Mouse (Mus musculus) embryonic facial prominence, embryonic 15.5 days (tissue): Measurements from ENCODE around the gene Umad1. TPM values are rescaled to one million over a fixed set of nuclear protein-coding genes. Genes with fewer than 3 reads are reported as not detected.

Experiments
- ATAC-seq: fragments of 200-750 bp; cut with Nextera tagmentation; 2 replicates; pipeline ENCODE4 v1.8.0; 2017; ENCODE audit warnings: low read depth, moderate TSS enrichment; ENCODE audit not compliant: insufficient number of reproducible peaks, low FRiP score, low TSS enrichment
- H3K27ac ChIP-seq: fragments of 300-500 bp; sonication (generic); replicated peaks from 2 replicates; pipeline ENCODE4 v1.5.1; 2015; ENCODE audit warnings: mild to moderate bottlenecking, inconsistent platforms
- H3K27me3 ChIP-seq: fragments of 300-500 bp; sonication (generic); 2 replicates; pipeline ENCODE4 v1.6.1; 2015; ENCODE audit warnings: inconsistent platforms
- H3K36me3 ChIP-seq: fragments of 300-500 bp; sonication (generic); 2 replicates; pipeline ENCODE4 v1.6.1; 2015; ENCODE audit warnings: mild to moderate bottlenecking, inconsistent platforms
- H3K4me1 ChIP-seq: fragments of 300-500 bp; sonication (generic); 2 replicates; pipeline ENCODE4 v1.6.1; 2015; ENCODE audit warnings: inconsistent platforms
- H3K4me2 ChIP-seq: fragments of 300-500 bp; sonication (generic); replicated peaks from 2 replicates; pipeline ENCODE4 v1.6.1; 2015; ENCODE audit warnings: mild to moderate bottlenecking, inconsistent platforms
- H3K4me3 ChIP-seq: fragments of 300-500 bp; sonication (generic); replicated peaks from 2 replicates; pipeline ENCODE4 v1.5.1; 2015; ENCODE audit warnings: mild to moderate bottlenecking, inconsistent platforms
- H3K9ac ChIP-seq: fragments of 300-500 bp; sonication (generic); 2 replicates; pipeline ENCODE4 v1.6.1; 2015; ENCODE audit warnings: inconsistent platforms
- H3K9me3 ChIP-seq: fragments of 300-500 bp; sonication (generic); replicated peaks from 2 replicates; pipeline ENCODE4 v1.6.1; 2016; ENCODE audit warnings: inconsistent platforms
- WGBS: fragments of 180-500 bp; shearing (Covaris S2); methylation state at CpG from one replicate; pipeline ENCODE4 v1.1.7; 2015; 5-methylcytosine and 5-hydroxymethylcytosine counted together
- polyA plus RNA-seq: library from polyadenylated mRNA; unstranded; fragments of >200 nt; fragmentation: Nextera tagmentation; extraction: Ambion mirVana; gene quantifications from 2 replicates; pipeline ENCODE4 v1.2.1, GENCODE M21; 2015

Umad1 gene
- polyA plus RNA-seq, 1 experiment from 2014 or later: 18.2 TPM

DNA sequence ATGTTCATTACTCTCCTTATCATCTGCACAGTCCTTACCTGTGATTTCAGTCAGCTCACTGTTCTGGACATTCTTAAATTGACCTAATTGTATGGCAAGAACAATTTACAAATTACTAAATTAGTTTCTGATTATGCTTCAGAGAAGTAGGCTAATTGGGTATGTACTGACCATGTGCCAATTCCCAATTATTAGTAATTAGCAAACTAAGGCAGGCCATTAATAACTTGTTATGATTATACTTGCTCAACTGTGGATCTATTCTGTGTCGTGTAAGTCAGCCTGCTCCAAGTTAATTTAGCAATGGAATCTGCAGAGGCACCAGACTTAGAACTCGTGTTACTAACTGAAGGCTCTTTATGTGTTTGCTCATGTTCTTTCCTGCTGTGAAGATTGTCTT lies 114.0 kb downstream of the Umad1 start:
- no peak overlapping the region for H3K27ac ChIP-seq
- no peak overlapping the region for H3K9ac ChIP-seq
- H3K27me3 ChIP-seq: no peaks in the 10 kb centered on the region
- H3K4me2 ChIP-seq: no peak overlapping the region
- H3K9me3 ChIP-seq: no peaks in the 10 kb centered on the region
- no peak for ATAC-seq
- H3K4me3 ChIP-seq: no peak overlapping the region
- H3K4me1 ChIP-seq: no peaks in the 10 kb centered on the region
- 55% methylated on average over 2 of the region's 2 CpGs for WGBS
- peaks cover 5% of the 10 kb centered on the region for H3K36me3 ChIP-seq

GRCm38 (mm10) chr6:8373851-8374250 lies 114.8 kb downstream of the Umad1 start:
- Histone ChIP-seq H3K4me3 (no peak overlapping the region), H3K9ac (no peak overlapping the region), H3K9me3 (no peaks in the 10 kb centered on the region), H3K4me2 (no peak overlapping the region), H3K4me1 (no peaks in the 10 kb centered on the region), H3K27me3 (no peaks in the 10 kb centered on the region), H3K27ac (no peak overlapping the region), H3K36me3 (peaks cover 5% of the 10 kb centered on the region)
- 52% methylated on average over 8 of the region's 8 CpGs for WGBS
- no peak for ATAC-seq

DNA sequence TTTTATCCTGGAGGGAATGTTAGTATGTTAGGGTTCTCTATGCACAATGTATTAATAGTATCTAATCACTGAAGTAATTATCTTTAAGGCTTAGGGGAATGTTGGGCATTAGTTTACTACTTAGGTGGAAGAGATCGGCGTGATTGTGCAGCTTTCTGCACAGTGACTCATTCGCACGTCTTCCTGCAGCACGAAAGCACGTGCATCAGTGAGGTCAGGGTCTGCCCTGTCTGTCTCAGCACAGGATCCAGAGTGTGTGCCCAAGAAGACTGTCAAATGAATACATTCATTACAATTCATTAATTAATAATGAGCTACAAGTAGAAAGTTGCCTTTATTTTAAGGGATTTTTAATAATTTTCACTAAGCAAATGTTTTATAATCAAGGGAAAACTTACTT lies 115.2 kb downstream of the Umad1 start:
- Histone ChIP-seq H3K9ac (no peak overlapping the region), H3K27me3 (no peaks in the 10 kb centered on the region), H3K4me1 (no peaks in the 10 kb centered on the region), H3K4me3 (no peak overlapping the region), H3K36me3 (peaks cover 5% of the 10 kb centered on the region), H3K27ac (no peak overlapping the region), H3K4me2 (no peak overlapping the region), H3K9me3 (no peaks in the 10 kb centered on the region)
- WGBS: 77% methylated on average over 6 of the region's 6 CpGs
- no peak for ATAC-seq

- Histone ChIP-seq H3K4me2 (no peak overlapping the region), H3K9me3 (no peaks in the 10 kb centered on the region), H3K36me3 (peaks cover 5% of the 10 kb centered on the region), H3K27me3 (no peaks in the 10 kb centered on the region), H3K27ac (no peak overlapping the region), H3K9ac (no peak overlapping the region), H3K4me3 (no peak overlapping the region), H3K4me1 (no peaks in the 10 kb centered on the region)
- WGBS: 87% methylated on average over 4 of the region's 4 CpGs
- no peak for ATAC-seq
These were observed 115.6 kb downstream of the Umad1 start for GRCm38 (mm10) chr6:8374712-8375111.

DNA sequence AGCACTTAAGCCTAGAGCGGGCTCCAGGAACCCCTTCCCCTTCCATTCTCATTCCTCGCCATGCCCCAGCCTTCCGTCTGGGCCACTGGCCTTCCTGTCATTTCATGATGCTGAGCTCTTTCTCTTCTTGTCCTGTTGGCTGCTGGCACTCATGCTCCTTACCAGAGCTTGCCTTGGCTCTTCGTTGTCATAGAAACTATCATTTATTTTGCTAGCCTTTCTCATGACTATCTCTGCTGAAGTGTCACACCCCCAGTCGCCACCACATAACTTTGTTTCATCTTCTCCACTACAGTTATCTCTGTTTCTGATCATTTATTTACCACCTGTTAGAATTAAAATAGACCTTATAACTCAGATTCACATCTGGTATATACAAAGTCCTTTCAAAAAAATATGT lies 117.3 kb downstream of the Umad1 start:
- Histone ChIP-seq H3K4me2 (no peak overlapping the region), H3K27me3 (no peaks in the 10 kb centered on the region), H3K4me1 (no peaks in the 10 kb centered on the region), H3K4me3 (no peak overlapping the region), H3K27ac (no peak overlapping the region), H3K36me3 (peaks cover 5% of the 10 kb centered on the region), H3K9me3 (no peaks in the 10 kb centered on the region), H3K9ac (no peak overlapping the region)
- no peak for ATAC-seq
- whole genome bisulfite sequencing: 93% methylated on average over 5 of the region's 5 CpGs

- Histone ChIP-seq H3K4me2 (no peak overlapping the region), H3K27ac (no peak overlapping the region), H3K27me3 (no peaks in the 10 kb centered on the region), H3K36me3 (peaks cover 5% of the 10 kb centered on the region), H3K9me3 (no peaks in the 10 kb centered on the region), H3K4me3 (no peak overlapping the region), H3K9ac (no peak overlapping the region), H3K4me1 (no peaks in the 10 kb centered on the region)
- 92% methylated on average over 8 of the region's 8 CpGs for WGBS
- ATAC-seq: no peak
These were observed 118.6 kb downstream of the Umad1 start for GRCm38 (mm10) chr6:8377667-8378066.

- no peaks in the 10 kb centered on the region for H3K9me3 ChIP-seq
- H3K27ac ChIP-seq: no peak overlapping the region
- ATAC-seq: no peak
- H3K4me1 ChIP-seq: no peaks in the 10 kb centered on the region
- H3K4me3 ChIP-seq: no peak overlapping the region
- no peaks in the 10 kb centered on the region for H3K36me3 ChIP-seq
- H3K4me2 ChIP-seq: no peak overlapping the region
- WGBS: 96% methylated on average over 2 of the region's 2 CpGs
- no peaks in the 10 kb centered on the region for H3K27me3 ChIP-seq
- no peak overlapping the region for H3K9ac ChIP-seq
These were observed 130.2 kb downstream of the Umad1 start for GRCm38 (mm10) chr6:8389307-8389706.

GRCm38 (mm10) chr6:8390296-8390695 lies 131.2 kb downstream of the Umad1 start:
- no peaks in the 10 kb centered on the region for H3K36me3 ChIP-seq
- no peak overlapping the region for H3K4me2 ChIP-seq
- no peaks in the 10 kb centered on the region for H3K4me1 ChIP-seq
- H3K9ac ChIP-seq: no peak overlapping the region
- no peaks in the 10 kb centered on the region for H3K27me3 ChIP-seq
- 91% methylated on average over 6 of the region's 6 CpGs for WGBS
- no peak overlapping the region for H3K4me3 ChIP-seq
- no peaks in the 10 kb centered on the region for H3K9me3 ChIP-seq
- H3K27ac ChIP-seq: no peak overlapping the region
- no peak for ATAC-seq

- no peaks in the 10 kb centered on the region for H3K9me3 ChIP-seq
- WGBS: 80% methylated on average over 2 of the region's 2 CpGs
- H3K4me1 ChIP-seq: no peaks in the 10 kb centered on the region
- no peak for ATAC-seq
- no peak overlapping the region for H3K9ac ChIP-seq
- no peaks in the 10 kb centered on the region for H3K36me3 ChIP-seq
- no peak overlapping the region for H3K27ac ChIP-seq
- no peaks in the 10 kb centered on the region for H3K27me3 ChIP-seq
- no peak overlapping the region for H3K4me2 ChIP-seq
- no peak overlapping the region for H3K4me3 ChIP-seq
These were observed 131.8 kb downstream of the Umad1 start for GRCm38 (mm10) chr6:8390935-8391334.

DNA sequence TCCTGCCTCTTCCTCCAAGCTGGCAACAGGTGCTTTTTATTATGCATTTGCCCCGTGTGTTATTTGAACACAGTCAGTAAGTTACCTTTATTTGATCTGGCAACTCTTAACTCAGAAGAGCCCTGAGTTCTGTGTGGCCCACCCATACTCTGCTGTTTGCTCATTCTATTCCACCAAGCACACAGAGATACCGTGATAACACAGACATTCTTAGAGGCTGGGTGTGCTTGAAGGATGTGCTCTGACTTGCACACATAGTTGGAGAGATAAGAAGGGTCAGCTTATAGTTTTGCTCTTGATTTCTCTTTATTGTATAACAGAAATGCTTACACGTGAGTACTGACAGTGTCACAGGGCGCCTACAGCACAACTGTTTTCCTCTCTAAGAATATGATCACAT lies 133.9 kb downstream of the Umad1 start:
- no peak overlapping the region for H3K27ac ChIP-seq
- no peaks in the 10 kb centered on the region for H3K36me3 ChIP-seq
- no peak overlapping the region for H3K9ac ChIP-seq
- H3K27me3 ChIP-seq: no peaks in the 10 kb centered on the region
- 60% methylated on average over 4 of the region's 4 CpGs for WGBS
- ATAC-seq: no peak; the same call in 1 of the 2 replicates
- H3K9me3 ChIP-seq: no peaks in the 10 kb centered on the region
- H3K4me1 ChIP-seq: no peaks in the 10 kb centered on the region
- H3K4me3 ChIP-seq: no peak overlapping the region
- H3K4me2 ChIP-seq: no peak overlapping the region

DNA sequence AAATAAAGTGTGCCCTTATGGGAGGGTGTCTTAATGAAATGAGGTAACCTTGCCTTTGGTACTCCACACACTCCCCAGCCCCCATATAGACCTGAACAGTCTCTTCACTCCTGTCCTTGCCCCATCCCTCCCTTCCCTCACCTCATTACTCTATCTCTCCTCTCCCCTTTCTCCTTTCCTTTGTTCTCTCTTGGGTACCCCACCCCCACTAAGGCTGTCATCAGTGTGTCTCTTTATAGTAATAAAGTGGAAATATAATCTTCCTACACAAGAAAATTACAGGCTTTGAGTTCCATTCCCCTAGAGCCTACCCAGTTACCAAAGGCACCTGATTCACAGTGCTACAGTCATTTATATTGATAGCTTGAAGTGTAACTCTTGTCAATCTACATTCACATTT lies 135.0 kb downstream of the Umad1 start:
- no peaks in the 10 kb centered on the region for H3K27me3 ChIP-seq
- ATAC-seq: no peak
- H3K9me3 ChIP-seq: no peaks in the 10 kb centered on the region
- H3K27ac ChIP-seq: no peak overlapping the region
- no peaks in the 10 kb centered on the region for H3K36me3 ChIP-seq
- H3K9ac ChIP-seq: no peak overlapping the region
- no peaks in the 10 kb centered on the region for H3K4me1 ChIP-seq
- H3K4me2 ChIP-seq: no peak overlapping the region
- H3K4me3 ChIP-seq: no peak overlapping the region

GRCm38 (mm10) chr6:8395061-8395460 lies 136.0 kb downstream of the Umad1 start:
- no peak overlapping the region for H3K4me3 ChIP-seq
- H3K4me1 ChIP-seq: no peaks in the 10 kb centered on the region
- 65% methylated on average over 4 of the region's 4 CpGs for WGBS
- no peak for ATAC-seq
- no peaks in the 10 kb centered on the region for H3K9me3 ChIP-seq
- no peaks in the 10 kb centered on the region for H3K36me3 ChIP-seq
- H3K27me3 ChIP-seq: no peaks in the 10 kb centered on the region
- H3K9ac ChIP-seq: no peak overlapping the region
- no peak overlapping the region for H3K4me2 ChIP-seq
- no peak overlapping the region for H3K27ac ChIP-seq
